Mouse (Mus musculus) brain, embryonic 14.5 days (tissue): ENCODE measurements around the gene Uncx. TPM values are rescaled to one million over a fixed set of nuclear protein-coding genes. Genes with fewer than 3 reads are reported as not detected.

ENCODE experiments used
- DNase-seq: peaks from one replicate; pipeline ENCODE4 v3.0.0-alpha.2; 2011; ENCODE audit warnings: low read depth
- CTCF ChIP-seq: fragments of 200-500 bp; IDR thresholded peaks from 2 replicates; pipeline ENCODE4 v1.5.1; 2012; ENCODE audit warnings: inconsistent platforms, mild to moderate bottlenecking, moderate library complexity, borderline replicate concordance; ENCODE audit not compliant: insufficient read depth, insufficient read length; ENCODE audit errors: extremely low read depth
- POLR2A ChIP-seq: fragments of 200-500 bp; IDR thresholded peaks from 2 replicates; pipeline ENCODE4 v1.6.1; 2012; ENCODE audit warnings: mild to moderate bottlenecking, inconsistent platforms, borderline replicate concordance; ENCODE audit not compliant: poor library complexity, insufficient read depth, insufficient read length, severe bottlenecking; ENCODE audit errors: extremely low read depth
- polyA plus RNA-seq: library from polyadenylated mRNA; depleted of rRNA; stranded (reverse); fragments of >200 nt; gene quantifications from 2 replicates; pipeline ENCODE4 v1.2.3, GENCODE M21; 2012

Gene Uncx
- polyA plus RNA-seq, 1 experiment, result 42.0 TPM

DNA sequence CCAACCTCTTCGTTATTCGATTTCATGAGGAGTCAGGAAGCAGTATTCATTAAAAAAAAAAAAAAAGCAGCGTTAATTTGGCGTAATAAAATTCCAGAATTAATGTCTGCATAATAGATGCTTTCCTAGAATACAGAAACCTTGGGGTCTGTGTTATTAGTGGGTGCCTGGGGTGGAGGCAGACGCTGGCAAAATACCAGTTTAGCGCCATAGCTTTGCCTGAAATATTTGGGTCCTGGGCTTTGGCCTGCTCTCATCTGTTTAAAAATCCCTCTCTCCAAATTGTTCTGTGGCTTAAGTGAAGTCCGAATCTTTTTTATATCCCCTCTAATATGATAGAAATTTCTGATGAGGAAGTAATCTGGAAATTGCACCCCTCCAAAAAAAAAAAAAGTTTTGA, 1.9 kb downstream of the Uncx start:
- TF ChIP-seq CTCF (no peak), POLR2A (no peak)
- DNase-seq, result no peak

DNA sequence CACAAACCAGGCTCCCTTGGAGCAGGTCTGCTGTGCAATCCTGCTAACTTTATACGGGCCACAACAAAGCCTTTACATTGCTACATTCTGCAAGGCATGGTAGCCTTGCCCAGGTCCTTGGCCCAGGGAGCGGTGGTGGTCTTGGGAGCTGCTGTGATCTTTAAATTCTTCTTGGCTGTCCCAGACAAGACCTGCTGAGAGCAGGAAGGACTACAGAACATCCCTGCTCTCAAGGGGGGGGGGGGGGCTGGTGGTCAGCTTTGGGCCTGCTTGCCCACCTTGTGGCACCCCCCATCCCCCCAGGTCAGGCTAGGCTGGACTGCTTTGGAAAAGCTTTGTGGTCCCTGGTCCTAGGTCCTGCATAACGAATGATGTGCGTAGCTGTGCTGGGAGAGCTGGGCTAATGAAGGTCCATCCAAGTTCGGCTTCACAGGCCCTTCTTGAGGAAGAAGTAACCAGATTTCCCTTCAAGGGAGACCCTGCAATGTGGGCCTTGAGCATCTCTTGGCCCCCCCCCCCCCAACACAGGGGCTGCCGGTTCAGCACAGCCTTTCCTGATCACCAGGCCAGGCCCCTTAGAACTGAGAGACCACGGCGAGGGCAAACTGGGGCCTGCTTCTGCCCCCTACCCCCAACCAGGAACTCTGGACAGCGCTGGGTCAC, 2.5 kb downstream of the Uncx start:
- peak; percentile 31 for DNase-seq
- no peak for TF ChIP-seq CTCF
- TF ChIP-seq POLR2A, result no peak

DNA sequence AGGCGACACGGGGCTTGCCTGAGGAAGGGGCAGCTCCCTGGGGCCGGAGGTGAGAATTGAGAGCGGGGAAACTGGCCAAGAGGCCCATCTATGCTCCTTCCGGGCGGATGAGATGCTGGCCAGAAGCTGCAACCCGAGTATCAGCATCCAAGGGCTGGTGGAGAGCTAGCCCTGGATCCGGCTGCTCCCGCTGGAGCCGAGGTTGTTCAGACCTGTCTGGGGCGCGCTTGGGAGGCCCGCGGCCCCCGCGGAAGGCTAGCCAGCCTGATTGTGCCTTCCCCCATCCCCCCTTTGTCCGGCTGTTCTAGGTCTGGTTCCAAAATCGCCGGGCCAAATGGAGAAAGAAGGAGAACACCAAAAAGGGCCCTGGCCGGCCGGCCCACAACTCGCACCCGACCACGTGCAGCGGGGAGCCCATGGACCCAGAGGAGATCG, 3.1 kb downstream of the Uncx start:
- DNase-seq, result no peak
- TF ChIP-seq POLR2A (no peak), CTCF (no peak)

DNA sequence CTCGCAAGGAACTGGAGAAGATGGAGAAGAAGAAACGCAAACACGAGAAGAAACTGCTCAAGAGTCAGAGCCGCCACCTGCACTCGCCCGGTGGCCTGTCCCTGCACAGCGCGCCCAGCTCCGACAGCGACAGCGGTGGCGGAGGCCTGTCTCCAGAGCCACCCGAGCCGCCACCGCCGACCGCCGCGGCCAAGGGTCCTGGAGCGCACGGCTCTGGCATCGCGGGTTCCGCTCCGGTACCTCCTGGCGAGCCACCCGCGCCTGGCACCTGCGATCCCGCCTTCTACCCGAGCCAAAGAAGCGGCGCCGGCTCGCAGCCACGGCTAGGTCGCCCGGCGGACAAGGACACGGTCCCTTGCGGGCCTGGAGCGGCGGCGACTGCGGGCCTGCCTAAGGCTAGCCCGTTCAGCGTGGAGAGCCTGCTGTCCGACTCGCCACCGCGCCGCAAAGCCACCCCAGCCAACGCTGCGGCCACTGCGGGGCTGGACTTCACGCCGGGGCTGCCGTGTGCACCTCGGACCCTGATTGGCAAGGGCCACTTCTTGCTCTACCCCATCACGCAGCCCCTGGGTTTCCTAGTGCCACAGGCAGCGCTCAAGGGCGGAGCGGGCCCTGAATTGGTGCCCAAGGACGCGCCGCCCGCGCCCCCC, 3.6 kb downstream of the Uncx start:
- DNase-seq, result peak; percentile 35
- TF ChIP-seq CTCF (no peak), POLR2A (no peak)

DNA sequence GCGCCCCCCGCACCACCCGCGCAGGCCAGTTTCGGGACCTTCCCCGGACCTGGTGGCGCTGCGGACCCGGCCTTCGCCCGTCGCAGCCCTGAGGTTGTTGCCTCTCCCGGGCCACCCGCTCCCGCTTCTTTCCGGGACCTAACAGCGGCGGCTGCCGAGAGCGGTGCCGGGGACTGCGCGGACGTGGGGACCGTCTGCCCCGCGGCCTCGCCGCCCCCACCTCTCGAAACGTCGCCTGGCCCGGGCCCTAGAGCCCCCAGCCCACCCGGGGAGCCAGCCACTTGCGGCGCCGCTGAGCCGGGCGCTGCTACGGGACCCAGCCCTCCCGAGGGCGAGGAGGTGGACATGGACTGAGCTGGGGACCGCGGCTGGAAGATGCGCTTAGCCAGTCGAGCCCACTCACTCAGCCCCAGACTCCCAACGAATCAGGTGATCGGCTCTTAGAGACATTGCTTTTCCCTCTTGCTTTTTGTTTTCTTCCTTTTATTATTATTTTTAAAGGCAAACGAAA, 4.2 kb downstream of the Uncx start:
- no peak for TF ChIP-seq POLR2A
- TF ChIP-seq CTCF, result no peak
- DNase-seq, result peak; percentile 32

DNA sequence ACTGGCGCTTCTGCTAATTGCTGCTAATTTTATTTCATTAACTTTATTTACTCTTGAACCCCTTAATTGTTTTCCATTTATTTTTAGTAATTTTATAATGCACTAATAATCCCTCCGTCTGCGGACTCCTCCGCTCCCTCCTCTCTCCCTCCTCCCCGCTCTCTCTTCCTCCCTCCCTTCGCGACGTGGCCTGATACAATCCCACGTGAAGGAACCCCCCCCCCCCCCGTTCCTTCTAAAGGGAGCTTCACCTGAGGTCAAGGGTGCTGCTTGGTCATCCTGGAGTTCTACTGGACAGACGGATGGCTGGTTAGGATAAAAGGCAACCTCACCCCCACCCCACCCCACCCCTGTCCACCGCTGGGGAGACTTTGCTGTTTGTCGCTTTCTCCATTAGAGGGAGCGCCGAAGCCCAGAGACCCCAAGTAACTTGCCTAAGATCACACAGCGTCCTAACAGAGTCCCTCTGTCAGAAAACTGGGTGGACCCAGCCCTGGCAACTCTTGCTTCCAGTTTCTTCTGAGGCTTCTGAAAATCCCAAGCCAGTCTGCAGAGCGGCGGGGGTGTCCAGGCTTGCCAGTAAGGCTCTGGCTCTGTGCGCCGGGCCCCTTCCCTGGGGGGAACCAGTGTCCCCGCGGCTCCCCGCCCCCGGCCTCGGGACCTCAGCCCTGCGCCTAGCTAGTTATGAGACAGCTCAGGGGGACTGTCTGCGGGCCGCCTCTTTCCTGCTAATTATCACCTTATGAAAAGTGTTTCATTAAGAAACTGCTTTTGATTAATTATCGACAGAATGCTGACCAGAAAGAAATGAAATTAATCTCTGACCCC, 10.4 kb downstream of the Uncx start:
- TF ChIP-seq POLR2A, result no peak
- TF ChIP-seq CTCF, result no peak
- peak; percentile 32 for DNase-seq

DNA sequence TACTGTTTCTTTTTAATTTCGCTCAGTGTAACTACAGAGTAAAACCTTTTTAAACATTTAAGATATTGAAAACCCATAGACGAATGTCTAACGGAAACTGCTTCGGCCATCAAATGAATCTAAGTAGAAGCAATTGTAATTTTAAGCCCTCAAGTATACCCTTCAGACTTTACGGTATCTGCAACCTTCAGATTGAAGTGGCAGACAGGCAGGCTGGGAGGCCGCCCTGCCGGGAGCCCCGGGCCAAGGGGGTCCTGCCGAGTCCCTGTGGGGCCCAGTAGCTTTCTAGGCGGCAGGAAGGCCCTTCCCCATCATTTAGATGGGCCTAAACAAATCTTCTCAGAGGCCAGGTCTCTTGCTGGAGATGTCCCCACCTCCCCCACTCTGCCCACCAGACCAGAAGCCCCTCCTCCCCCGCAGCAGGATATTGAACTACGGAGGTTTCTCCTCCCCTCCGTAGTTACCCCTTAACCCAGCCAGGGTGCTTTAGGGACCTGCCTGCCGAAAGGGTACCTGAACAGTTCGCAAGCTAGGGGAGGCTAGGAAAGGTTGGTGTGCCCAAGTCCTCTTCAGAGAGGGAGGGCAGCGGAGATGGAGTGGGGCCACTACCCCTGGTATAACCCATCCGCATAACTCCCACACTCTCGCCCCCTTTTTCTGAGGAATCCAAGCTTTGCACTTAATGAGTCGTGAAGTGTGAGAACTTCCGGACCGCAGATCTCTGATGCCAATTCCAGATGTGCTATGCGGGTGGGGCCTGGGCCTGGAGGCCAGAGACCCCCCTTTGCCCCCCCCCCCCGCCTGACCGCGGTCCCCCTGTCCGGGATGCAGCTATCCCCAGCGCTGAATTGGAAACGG, 11.4 kb downstream of the Uncx start:
- DNase-seq, result peak; percentile 38

DNA sequence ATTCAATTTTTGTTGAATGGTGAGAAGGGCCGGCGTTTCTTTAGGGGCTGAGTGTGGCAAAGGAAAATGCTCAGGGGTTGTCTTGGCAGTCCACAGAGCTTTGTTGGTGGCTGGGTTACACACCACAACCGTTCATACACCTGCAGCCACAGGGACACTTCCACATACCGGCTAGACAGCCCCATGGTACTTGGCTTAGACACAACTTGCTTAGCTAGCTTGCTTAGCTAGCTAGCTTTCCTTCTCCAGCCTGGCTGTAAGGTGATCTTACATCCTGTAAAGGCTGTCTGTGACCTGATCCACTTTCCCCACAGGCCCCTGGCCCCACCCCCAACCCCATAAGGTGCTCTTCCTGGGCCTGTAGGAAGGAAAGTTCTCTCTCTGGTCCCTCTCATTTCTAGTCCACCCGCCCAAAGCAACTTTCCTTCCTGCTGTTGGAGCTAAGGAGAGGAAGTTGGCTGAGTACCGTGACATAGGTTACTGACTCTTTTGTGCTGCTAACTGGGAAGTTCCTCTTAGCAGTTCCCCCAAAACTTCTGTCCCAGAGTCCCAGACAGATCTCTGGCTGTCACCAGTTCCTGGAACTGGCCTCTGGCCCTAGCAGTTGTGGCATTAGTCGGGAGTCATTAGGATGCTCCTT, 12.3 kb downstream of the Uncx start:
- TF ChIP-seq POLR2A (no peak), CTCF (no peak)
- no peak for DNase-seq

More for the DNA sequence above, 11.4 kb downstream of the Uncx start:
- TF ChIP-seq POLR2A (no peak), CTCF (no peak)

DNA sequence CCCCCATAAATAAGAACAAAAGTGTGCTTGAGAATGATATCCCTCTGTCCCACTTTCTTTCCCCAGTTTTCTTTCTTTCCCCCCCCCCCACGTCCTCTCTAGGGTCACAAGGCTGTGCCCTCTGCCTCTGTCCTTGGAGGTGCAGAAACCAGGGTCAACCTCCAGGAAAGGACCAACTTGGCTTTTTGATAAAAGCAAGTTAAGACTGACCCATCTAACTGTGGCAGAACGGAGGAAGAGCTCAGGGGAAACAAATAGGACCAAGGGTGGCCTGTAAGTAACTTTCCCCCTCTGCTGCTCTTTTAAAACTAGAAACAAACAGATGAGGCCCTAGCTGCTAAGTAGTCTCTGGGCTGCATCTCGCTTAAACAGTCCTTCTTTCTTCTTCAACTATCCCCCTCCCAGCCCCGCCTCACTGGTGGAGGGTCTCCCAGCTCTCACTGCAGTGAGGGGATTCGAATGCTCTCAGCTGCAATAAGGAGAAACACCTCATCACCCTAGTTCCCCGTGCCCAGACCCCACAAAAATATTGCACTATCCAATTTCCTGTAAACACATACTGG, 12.9 kb downstream of the Uncx start:
- peak; percentile 14 for DNase-seq
- TF ChIP-seq CTCF (no peak), POLR2A (no peak)

DNA sequence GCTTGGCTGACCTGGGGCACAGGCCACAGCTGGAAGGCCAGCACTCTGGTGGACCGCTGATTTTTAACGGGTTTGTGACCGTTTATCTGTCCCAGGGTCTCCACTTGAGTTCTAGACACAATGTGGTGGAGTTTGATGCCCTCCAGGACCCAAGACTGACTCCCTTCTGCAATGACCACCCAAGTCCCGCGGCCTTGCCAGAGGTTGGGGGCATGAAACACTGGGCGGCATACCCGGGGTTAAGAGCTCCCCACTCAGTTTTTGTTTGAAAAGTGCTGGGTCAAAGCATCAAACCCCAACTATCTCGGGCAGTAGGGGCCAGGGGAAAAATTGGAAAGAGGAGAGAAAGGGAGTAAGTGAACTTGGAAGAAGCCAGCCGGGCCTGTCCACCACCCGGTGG, 13.8 kb downstream of the Uncx start:
- DNase-seq, result no peak
- TF ChIP-seq POLR2A (no peak), CTCF (no peak)
